Mouse (Mus musculus) cortical plate, adult 2 months (tissue): ENCODE measurements at regions not wholly inside any gene's neighbourhood (a gene's known extent, or its start where the extent isn't known, plus 50 kb on each side); places are given as distances from the start of the nearest gene placed in this dataset.

ENCODE experiments used
- CTCF ChIP-seq: fragments of 200-500 bp; IDR thresholded peaks from 2 replicates; pipeline ENCODE4 v1.5.1; 2011; ENCODE audit warnings: mild to moderate bottlenecking, control low read depth, low read length; ENCODE audit not compliant: insufficient read depth; ENCODE audit errors: extremely low read depth
- POLR2A ChIP-seq: fragments of 200-500 bp; IDR thresholded peaks from 2 replicates; pipeline ENCODE4 v1.6.1; 2011; ENCODE audit warnings: mild to moderate bottlenecking, low read length, control low read depth; ENCODE audit not compliant: insufficient read depth; ENCODE audit errors: extremely low read depth

- no peak for TF ChIP-seq POLR2A
- no peak for TF ChIP-seq CTCF
Observed at GRCm38 (mm10) chr16:65739652-65740051, 75.4 kb upstream of the Vgll3 start.
